Mouse (Mus musculus) testis, postnatal 14 days (tissue): ENCODE measurements around the gene Btbd35f16.
"Not testable (repeated sequence)": the region's sequence is repeated elsewhere in the genome, so short reads cannot be mapped to it uniquely, and the experiment has no call there.

Experiments
- DNase-seq: peaks from one replicate; pipeline ENCODE4 v3.0.0; 2021; ENCODE audit warnings: low spot score

Gene Btbd35f16

DNA sequence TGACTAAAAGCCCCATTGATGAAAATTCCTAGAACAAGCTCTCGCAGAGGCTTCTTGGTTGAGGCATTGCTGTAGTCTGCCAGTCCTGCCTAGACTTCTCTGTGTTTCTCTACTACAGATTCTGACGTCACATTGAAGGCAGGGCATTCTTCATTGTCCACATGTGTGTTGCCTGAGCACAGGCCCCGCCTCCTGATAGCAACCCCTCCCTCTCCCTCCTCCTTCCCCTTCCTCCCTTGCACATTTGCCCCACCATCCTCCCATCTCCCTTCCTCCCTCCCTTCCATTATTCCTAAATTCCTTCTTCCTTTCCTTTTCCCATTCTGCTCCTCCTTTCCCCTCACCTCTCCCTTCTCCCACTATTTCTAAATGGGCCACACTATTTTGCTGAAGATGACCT is at the start of gene Btbd35f16:
Btbd35f16 (minus strand) TSS at position 101 of the 400 bp plus-strand sequence.
- DNase-seq, result not testable (repeated sequence)
